Mouse (Mus musculus): ENCODE measurements around the gene Hoxa13.

The Hoxa13 gene

DNA sequence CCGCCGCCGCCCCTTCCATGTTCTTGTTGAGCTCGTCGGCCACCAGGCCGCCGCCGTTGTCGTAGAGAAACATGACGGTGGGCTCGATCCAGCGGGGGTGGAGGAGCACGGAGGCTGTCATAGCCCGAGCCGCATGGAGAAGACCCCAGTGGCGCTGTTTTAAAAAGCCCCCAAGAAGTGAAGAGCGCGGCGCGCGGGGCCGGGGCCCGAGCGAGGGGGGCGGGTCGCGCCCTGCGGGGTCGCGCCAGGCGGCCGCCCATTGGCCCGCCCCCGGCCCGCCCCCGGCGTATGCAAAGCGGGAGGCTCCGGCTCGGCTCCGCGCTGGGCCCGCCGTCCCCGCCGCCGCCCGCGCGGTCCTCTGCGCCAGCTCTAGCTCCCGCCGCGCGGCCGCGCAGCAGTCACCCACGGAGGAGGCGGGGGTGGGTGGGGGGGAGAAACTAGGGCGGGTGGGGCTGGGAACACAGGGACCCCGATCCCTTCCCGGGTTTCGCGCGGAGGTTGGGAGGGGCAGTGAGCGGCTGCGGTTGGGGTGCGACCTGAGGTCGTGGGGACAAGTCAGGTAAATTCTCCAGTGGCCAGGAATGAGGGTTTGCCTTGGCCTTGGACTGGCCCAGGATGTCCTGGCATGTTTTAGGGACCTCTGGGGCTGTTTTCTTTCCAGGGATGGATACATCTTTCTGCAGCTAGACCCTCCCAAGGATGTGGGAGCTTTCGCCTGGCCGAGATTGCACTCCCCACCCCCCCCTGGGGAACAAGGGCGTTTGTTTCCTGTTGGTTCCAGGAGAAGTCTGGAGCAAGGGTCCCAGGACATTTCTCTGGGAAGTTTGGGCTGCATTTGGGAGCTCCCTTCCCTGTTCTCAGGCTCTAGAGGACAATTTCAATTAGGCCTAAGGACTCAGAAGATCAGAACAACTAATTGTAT lies at the start of gene Hoxa13:
TSS of gene Hoxa13 (minus strand) at position 227 of the 922 bp plus-strand sequence.
- DNase-seq: peak; percentile 81

DNA sequence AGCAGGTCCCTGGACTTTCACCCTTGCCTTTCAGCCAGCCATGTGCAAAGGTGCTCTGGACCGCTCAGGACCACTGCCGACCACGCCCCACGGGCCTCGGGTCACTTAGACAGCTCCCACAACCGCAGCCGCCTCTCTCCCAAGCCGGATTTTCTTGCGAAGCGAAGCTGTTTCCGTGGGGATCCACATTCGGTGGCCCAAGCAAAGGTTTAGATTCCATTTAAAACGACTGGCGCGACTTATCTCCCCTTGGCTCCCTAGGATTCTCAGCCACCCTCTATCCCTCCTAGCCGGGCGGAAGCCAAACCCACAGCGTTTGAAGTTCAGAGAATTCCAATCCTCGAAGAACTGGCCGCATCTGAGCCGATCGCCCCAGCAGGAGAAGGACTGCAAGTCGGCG lies 49.7 kb upstream of the Hoxa13 start:
- DNase-seq: no peak

DNA sequence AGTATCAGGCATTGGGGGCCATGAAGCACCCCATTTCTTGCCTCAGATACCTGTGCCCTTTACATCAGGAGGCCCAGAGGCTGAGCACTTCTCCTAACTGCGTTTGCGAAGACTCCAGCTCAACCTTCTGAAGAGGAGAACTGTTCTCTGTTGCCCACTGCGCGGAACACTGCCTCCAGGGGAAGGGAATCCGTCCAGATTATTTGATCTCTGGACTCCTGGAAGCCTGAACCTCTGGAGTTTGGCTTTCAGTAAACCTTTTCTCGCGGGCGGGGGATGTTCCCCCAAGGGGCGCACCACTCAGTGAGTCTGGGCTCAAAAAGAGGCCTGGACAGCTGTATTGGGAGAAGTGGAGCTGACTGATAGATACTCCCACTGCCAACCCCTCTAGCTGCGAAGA lies 49.1 kb upstream of the Hoxa13 start:
- no peak for DNase-seq

DNA sequence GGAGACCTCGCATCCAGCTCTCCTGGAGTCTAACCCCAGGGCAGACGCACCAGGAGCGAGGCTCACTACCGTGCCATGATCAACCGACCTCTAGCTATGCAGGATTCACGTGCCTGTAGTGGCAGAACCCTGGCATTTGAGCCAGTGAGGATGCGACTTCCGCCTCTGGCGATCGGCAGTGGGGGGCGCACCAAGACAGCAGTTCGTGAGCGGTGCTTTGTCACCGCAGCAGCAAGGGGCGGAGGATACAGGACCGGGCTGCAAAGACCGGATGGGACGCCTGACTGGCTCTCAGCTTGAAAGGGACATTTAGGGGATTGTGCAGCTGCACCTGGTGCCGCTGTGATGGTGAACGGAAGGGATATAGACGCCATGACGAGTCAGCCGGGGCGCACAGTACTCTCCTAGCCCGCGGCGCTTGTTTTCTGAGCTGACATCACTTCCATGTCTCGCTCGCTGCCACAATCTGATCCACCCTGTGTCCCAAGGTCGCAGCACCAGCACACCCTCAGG lies 45.3 kb upstream of the Hoxa13 start:
- peak; percentile 87 for DNase-seq

DNA sequence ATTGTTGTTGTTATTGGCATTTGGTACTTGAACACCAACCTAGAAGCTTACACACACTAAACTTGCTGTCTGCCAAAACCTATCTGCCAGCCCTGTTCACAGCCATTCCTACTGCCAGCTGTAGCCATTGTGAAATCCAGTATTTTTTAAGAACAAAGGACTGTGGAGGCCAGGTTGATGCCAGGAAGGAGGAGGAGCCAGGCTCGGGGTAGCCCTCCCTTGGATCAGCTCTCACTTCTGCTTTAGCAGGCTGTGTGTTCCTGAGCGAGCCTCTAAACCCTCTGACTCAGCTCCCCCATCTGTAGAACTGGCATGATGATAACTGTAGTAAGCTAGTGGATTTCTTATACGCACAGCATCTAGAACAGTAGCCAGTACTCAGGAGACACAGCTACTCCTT lies 42.7 kb upstream of the Hoxa13 start:
- DNase-seq: no peak

DNA sequence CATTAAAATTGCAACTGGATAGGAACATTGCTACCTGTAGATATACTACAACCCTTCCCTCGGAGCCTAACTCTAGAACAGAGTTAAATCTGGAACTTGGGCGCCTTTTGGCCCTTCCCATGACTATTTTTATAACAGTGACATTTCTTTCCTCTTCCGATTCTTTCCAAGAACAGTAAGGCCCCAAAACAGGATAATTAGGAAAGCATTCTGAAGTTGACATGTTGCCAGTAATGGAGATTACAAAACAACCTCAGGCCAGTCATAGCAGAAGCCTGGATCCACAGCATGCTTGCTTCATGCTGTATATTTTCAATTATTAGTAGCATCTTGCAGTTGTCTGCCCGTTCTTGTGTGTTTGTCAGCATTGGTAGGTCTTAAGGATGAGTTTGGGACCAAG lies 40.1 kb upstream of the Hoxa13 start:
- DNase-seq: no peak

DNA sequence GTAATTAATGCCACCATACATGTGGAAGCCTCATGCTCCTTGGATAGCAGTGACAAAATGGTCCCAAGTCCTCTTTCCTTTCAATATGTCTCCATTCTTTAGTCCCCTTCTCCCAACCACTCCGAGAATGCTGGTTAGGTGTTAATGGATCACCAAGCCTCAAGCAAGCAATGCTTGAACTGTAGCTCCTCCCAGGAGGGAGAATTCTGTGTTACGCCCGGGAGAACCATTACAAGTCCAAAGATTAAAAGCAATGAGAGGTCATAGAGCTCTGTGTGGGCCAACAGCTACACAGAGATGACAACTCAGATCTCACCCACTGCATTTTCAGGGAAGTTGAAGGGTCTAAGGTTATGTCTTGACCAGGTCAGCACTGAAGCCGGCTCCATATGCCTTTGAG lies 37.8 kb upstream of the Hoxa13 start:
- no peak for DNase-seq

DNA sequence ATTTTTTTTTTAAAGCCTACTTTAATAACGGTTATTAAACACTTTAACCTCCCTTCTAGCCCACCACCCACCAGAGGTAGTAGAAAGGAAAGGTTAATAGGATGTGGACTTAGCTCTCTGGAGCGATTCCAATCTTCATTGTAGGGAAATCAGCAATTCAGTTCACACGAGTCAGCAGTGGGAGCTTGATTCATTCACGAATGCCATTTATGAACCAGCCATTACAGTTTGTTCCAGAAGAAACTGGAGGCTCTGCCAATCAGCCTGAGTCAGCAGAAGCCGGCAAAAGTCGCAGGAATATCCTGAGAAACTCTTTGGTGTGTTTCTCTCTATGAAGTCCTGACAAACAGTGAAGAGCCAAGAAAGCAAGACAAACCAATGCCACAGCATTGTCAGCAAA lies 33.9 kb upstream of the Hoxa13 start:
- no peak for DNase-seq

DNA sequence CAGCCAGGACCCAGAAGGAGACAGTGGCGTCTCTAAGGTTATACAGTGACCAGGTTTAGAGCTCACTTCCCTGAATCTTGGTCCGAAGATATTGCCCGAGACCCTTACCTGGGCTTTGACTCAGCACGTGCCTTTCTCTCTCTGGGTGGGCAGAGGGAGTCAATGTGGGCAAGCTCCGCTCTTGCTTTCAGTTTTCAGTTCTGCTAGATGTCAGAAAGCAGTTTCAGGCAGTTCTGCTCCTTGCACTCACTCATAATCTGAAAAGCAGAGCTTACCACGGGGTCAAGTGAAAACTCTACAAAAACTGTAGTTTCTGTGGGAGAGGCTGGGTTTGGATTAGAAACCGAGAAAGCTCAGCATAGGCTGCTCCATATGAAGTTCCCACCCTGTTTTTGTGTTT lies 31.6 kb upstream of the Hoxa13 start:
- DNase-seq: no peak

DNA sequence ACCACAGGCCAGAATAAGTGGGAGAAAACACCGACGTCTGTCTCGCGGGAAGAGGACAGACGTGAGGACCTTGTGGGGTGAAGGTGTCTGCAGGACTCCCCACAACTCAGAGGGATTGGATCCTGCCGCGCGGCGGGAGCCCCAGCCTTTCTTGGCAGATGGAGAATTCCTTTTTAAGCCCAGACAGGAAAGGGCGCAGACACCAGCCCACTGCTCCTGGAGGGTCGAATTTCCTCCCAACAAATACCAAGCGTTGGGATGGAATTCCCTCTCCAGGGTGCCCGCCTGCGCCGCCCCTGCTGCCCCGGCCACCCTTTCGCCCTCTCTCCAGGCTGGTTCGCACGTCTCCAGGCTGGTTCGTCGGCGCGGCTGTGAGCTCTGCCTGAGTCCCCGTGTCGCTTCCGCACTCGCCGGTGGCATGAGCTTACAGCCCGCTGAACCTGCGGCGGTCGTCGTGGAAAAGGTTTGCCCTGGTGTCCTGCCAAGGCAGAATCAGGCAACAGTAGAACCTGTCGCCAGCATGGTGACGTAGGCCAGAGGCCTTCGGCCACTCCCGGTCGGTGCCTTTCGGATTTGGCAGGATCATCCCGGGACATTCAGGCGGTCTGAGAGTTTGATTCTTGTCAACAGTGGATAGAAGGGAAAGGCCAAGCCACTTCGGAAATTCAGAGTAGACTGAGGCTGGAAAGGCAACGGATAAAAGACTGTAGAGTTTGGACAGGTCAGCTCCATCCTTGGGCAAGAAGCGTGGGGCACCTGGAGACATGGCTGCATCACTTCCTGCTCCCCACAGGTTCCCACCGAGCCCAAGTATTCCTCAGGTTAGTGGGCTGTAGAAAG lies 30.6 kb upstream of the Hoxa13 start:
- peak; percentile 72 for DNase-seq

DNA sequence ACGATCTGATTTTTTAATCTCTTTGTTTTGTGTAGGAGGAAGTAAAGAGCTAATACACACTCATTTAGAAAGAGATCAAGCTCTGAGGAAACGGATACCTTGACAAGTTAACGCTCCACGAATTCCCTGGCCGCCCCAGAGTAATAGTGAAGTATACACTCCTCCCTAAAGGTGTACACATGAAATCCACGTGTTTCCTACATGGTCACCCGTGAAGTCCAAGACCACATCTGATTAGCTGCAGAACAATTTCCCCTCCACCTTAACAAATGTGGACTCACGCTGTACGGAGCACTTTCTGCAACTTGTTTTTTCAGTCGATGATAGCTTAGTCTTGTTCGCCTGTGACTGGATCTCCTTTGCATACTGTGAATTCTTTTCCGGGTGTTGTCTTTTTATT lies 29.5 kb upstream of the Hoxa13 start:
- DNase-seq: no peak

DNA sequence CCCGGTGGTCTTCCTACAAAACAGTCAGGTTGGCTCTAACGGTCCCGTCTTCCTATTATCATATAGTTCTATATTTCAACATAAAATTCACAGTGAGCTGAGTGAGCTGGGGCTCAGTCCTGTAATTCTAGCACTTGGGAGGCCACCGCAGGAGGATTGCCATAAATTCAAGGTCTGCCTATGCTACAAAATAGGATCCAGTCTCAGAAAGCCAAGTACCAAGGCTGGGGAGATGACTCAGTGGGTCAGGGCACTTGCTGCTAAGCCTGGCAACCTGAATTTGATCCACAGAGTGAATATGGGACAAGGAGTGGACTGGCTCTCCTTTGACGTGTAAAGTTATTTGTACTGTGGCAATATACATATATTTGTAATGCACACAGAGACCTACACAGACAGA lies 23.2 kb upstream of the Hoxa13 start:
- DNase-seq: no peak

DNA sequence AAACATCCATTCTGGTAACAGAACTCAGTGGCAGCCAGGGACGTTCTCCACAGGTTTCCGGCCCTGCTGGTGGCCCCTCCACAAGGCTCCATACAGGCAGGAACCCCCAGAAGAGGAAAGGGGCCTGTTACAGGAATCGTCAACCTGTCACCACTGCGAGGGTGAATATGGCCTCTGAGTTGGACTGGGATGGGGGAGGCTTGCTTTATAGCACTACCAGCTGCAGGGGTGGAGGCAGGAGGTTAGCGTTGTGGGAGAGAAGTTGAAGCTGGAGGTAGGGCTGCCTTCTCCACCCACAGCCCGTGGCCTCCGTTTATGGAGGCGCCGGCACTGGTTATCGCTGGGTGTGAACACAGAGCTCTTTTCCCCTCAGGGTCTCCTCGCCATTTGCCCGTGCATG lies 20.4 kb upstream of the Hoxa13 start:
- DNase-seq: no peak

DNA sequence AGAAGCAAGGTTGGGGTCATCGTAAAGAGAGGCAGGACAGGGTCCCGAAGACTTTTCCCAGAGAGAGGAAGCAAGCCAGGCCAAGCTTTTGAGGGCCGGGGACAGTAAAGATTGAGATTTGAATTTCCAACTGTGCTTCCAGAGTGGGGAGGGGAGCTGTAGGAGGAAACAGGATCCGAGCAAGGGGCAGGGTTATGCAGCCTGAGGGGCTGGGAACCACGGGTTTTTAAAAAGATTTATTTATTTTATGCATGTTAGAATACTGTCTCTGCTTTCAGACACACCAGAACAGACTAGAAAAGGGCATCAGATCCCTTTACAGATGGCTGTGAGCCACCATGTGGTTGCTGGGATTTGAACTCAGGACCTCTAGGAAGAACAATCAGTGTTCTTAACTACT lies 16.2 kb upstream of the Hoxa13 start:
- peak; percentile 11 for DNase-seq

DNA sequence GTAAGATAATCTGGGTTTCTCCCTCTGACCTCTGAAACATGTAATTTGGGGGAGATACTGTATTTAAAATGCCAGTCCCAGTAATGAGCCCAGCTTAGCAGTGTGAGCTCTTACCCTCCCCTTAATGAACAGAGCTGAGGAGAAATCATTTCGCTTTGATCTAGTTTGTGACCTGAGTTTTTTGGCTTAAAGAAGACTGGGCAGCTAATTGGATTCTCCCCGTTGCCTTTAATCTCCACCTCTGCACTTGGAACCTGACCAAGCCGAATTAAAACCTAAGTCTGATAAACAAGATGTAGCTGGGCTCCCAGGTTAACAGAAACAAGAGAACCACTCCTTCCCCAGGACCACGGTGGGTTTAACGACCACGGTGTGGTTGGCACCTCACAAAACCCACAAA lies 15.7 kb upstream of the Hoxa13 start:
- peak; percentile 9 for DNase-seq

DNA sequence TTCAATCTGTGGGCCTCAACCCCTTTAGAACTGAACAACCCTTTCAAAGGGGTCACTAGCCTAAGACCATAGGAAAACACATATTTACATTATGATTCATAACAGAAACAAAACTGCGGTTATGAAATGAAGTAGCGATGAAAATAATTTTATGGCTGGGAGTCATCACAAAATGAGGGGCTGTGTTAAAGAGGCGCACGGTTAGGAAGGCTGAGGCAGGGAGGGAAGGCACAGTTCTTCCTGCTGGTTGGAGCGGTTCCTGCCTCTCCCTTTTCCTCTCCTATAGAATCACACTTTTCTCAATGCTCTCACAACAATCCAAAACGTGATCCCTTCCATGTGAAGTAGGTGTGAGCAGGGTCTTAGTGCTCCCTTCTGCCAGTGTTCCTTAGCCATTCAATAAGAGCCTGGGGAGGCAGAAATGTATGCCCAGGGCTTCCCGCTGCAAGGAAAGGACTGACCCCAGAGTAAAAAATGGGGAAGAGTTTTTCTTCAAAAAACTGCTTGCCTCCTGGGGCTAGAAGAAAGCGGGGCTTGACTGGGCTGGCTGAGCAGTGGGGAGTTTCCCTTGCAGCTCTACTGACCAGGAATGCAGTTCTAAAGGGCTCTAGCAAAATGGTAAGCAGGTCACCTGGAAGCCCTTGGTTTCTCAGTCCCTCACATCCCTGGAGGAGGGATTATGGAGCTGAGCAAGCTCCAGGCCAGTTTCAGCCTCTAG lies 15.0 kb upstream of the Hoxa13 start:
- DNase-seq: peak; percentile 19

DNA sequence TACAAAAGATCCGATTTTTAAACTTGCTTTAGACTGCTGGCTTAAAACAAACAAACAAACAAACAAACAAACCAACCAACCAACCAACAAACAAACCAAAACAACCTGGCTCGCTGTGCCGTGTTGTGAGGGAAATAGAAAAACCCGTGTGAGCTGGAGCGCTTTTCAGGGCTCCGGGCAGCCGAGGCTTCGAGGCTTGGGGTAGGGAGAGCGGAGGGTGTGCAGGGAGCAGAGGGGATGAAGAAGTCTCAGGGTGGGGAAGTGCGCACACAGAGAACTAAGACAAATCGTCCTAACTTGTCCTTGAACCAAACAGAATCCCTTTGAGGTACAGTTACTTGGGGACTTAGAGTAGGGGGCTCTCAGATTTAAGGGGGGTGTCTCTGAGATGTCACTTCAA lies 13.9 kb upstream of the Hoxa13 start:
- peak; percentile 26 for DNase-seq

DNA sequence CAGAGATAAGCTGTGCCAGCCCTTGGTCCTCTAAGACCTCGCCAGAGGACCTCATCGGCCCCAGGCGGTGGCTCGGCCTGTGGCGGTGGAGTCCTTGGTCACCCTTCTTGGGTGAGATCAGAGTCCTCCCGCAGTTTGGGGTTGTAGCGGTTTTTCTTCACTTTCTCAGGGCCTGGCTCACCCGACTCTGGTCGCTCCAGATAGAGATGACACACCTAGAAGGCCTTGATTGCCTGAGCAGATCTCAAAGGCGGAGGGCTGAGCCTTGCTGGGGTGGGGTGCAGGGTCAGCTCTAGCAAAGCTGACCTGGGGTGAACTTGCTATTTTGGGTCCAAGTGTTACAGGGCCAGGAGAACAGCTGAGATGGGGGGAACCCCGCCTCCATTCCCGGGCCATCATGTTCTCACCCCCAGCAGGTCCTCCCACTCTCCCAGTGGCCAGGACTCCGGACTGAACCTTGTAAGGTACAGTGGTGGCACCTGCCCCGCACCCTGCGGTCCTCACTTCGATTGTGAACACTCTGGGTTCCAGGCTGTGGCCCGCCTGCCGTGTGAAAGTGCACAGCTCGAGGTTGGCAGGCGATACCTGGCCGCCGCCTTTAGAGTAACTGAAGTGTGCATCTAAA lies 13.1 kb upstream of the Hoxa13 start:
- peak; percentile 28 for DNase-seq

DNA sequence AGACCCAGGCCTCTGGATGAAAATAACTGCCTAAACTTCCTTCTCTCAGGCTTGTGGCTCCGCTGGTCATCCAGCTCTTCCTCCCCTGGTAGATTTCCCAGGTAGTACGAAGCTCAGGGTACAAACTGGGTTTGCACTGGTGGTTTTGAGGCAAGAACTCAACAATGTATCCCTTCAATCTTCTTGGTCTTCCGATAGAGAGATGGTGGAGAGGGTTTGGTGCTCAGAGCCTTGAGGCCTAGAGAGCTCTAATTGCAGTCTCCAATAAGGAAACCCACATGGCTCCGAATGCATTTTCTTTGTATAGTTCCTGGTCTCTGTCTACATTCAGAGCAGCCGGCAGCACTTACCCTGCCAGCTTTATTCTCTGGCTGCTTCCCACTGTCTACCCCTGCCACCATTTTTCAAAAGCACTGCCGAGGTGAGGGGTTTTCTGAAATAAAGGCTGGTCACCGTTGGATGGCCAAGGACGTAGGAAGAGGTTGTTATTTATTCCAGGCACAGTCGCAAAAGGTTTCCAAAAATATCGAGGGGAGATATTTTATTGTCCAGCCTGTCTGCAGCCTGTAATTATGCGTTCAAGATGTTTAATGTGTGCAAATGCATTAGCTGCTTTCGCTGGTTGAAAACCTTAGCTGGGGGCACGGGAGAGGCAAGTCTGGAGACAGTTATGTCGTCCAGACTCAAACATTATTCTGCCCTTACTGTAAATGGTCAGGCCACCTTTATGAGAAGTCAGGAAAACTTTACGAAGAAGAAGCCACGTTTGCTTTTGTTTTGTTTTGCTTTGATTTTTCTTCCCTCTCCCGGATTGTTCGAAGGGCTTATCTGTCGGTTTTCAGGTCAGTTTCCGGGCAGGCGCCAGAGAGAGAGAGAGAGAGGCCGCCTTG lies 12.3 kb upstream of the Hoxa13 start:
- DNase-seq: peak; percentile 37

DNA sequence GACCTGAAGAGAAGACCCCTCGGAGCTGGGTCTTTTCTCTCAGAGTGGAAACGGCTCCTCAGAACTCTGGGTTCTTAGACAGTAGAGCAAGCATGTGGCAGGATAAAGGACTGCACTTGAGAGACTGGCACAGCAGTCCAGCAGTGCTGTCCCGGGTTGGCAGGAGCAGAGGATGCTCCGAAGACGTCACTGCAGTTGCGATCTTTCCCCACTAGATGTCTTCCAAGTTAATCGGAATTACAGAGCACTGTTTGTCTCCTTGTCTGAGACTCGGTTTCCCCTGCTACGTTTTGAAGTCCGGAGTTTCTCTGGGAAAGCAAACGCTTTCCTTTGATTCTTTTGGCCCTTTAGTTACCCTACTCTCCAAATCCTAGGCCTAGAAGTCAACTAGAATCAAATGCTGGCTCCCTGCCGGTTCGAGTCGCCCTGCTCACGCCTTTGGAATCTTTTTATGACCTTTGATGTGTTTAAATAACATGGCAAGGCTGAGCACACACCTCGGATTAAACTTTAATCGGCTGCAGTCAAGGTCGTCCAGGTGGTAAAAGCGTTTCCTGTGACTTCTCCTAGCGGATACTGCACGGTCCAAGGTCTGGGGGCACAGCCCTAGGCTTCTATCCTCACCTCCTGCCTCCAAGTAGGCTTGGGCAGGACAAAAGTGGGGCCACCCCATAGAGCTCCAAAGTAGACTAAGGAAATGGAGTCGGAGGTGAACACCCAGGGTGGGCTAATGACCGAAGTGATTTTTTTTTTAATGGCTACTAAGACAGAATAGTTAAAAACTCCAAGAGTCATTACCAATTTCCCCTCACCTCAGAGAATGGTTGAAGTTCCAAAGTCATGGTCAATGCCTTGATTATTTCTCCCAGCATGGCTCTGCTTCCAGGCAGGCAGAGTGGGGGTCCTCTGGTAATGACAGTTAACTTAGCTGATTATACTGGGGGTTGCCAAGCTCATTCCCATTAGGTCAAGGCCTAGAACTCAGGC lies 10.1 kb upstream of the Hoxa13 start:
- peak; percentile 87 for DNase-seq
